Mouse (Mus musculus) cerebellum, adult (tissue): Measurements from ENCODE around the gene Hscb.

Experiments used
- ATAC-seq: cut with Nextera tagmentation; 2 replicates; pipeline ENCODE4 v1.9.2; 2017; ENCODE audit warnings: mild to moderate bottlenecking, moderate library complexity, mixed read lengths; ENCODE audit not compliant: insufficient number of reproducible peaks, low FRiP score, low TSS enrichment

Gene Hscb

GRCm38 (mm10) chr5:110786081-110786835 is 53.3 kb downstream of the Hscb start:
- ATAC-seq, result peak; percentile 28; the same call in 1 of the 2 replicates

- no peak for ATAC-seq
These were observed 56.4 kb downstream of the Hscb start for GRCm38 (mm10) chr5:110783150-110783549.

GRCm38 (mm10) chr5:110781529-110782238 is 57.9 kb downstream of the Hscb start:
- no peak for ATAC-seq

DNA sequence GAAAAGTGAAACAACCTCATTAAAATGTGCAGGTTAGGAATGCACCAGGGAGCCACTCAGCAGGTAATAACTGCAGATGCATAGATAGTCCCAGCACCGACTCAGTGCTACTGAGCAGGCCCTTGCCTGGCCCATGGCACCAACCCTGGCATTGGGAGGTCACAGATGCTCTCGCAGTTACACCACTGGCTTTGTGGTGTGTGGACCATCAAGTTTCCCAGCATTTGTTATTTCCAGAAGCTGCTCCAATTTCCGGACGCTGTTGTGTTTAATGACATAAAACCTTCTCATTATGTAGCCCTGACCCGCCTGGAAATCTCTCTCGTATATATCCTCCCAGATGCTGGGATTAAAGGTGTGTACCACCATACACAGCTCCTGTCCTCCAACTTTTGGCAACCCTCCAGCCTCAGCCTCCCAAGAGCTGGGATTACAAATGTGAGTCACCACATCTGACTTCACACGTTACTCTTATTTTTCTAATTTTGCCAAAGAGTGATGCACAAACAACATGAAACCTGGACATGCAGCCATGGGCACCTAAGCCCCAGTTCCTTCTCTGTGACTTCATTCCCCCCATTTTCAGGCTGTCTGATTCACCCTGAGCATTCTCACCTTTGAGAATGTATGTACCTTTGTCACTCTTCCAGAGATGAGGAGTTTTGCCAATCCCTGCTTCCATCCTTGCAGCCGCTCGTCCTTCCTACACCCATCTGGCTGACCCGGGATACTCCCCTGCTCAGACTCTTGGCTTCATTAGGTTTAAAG is 58.6 kb downstream of the Hscb start:
- ATAC-seq, result no peak

DNA sequence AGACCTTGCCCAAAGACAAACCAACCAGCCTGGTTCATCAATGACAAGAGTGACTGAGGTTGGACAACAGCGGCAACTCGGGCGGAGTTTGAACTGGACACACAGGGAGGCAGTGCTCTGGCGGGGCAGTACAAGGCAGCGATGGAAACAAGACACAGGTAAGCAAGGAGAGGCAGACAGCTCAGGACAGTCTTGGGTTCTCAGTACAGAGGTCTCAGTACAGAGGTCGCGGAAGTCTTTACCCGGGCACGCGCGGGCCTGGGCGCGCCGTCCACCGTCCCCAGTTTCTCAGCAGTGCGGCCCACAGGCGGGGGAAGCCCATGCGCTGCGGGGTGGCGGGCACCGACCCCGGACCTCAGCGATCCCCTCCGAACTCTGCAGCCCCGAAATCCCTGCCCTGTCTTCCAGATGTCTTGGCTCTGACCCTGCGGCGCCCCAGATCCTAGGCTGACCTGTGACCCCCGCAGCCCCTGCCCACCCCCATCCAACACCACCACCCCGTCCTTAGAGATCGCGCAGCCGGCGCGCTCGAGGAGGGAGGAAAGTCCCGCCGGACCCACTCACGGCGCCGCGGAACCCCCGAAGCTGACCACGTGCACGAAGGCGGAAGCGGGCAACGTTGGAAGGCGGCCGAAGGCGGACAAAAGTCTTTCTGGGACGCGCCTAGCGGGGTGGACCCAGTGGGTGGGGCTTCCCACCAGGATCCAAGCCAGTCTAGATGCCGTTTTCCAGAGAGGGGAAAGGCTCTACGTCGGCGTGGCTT is 59.4 kb downstream of the Hscb start, which contains the start of gene Pus1:
Gene Pus1 (minus strand): TSS at position 662 of the 763 bp plus-strand sequence.
- ATAC-seq, result peak; percentile 54

- no peak for ATAC-seq
These were observed 60.1 kb downstream of the Hscb start for GRCm38 (mm10) chr5:110779276-110779997.
